Comparison of ENCODE assay signal across 8 mouse cellular contexts in genomic region chr1:153899731-153900380, GRCm38 (mm10). TPM values are rescaled to one million over a fixed set of nuclear protein-coding genes. Genes with fewer than 3 reads are reported as not detected.
DNase-seq lines count a peak whose midpoint lies in the region; ATAC-seq lines count a peak whose summit lies in the region.

Glul (plus strand) TSS chr1:153899944.
Teddm2 (minus strand) TSS chr1:153900228.

- no peaks in the 10 kb centered on the region for H3K9me3 ChIP-seq in hindbrain, embryonic 13.5 days

- peak within 1 kb of the TSS; percentile 93 for H3K4me3 ChIP-seq in hindbrain, embryonic 13.5 days

- DNase-seq in NIH3T3 (ENCODE audit: low read depth) = peak; percentile 96
- DNase-seq in cerebellum, postnatal 10 days = peak; percentile 99
- DNase-seq in frontal cortex, postnatal 14 days (ENCODE audit: low spot score in 2 of 2) = peak; percentile 91 to 93
- DNase-seq in layer of hippocampus, postnatal 25 days (ENCODE audit: extremely low spot score in 1 of 2, low spot score in 1 of 2) = peak; percentile 81 to 84
- peak; percentile 98 for DNase-seq in lung, postnatal 25 days (ENCODE audit: low spot score)
- DNase-seq in retina, embryonic 14.5 days (ENCODE audit: low spot score) = peak; percentile 99
- peak; percentile 95 for DNase-seq in thymus, postnatal 4 days

- ATAC-seq in hindbrain, embryonic 13.5 days (ENCODE audit: low FRiP score) = peak; percentile 96

- peaks cover 40% of the 10 kb centered on the region for H3K4me1 ChIP-seq in hindbrain, embryonic 13.5 days (replicated peaks)

- peak within 1 kb of the TSS; percentile 98 for H3K27ac ChIP-seq in hindbrain, embryonic 13.5 days

- WGBS in hindbrain, embryonic 13.5 days = under 1% methylated on average over 51 of the region's 51 CpGs

- peak within 1 kb of the TSS; percentile 96 for H3K9ac ChIP-seq in hindbrain, embryonic 13.5 days

- peak within 1 kb of the TSS; percentile 83 for H3K4me2 ChIP-seq in hindbrain, embryonic 13.5 days

- peaks cover 22% of the 10 kb centered on the region for H3K36me3 ChIP-seq in hindbrain, embryonic 13.5 days

- H3K27me3 ChIP-seq in hindbrain, embryonic 13.5 days = 0 out of 2 replicates have a peak, but pooled peaks cover 4% of the 10 kb centered on the region

RNA-seq across cellular contexts. Expression of gene Glul, which starts in this region (rescaled TPM):
- 150 and 164 TPM in 2 replicates for polyA plus RNA-seq in hindbrain, embryonic 13.5 days (2015; fragmentation: Nextera tagmentation; extraction: Ambion mirVana)
- 1,000 to 10,000 TPM; 1,489 to 1,771 TPM for total RNA-seq in layer of hippocampus, postnatal 25 days (2021)

RNA-seq across cellular contexts. Expression of gene Teddm2, which starts in this region (rescaled TPM):
- polyA plus RNA-seq in hindbrain, embryonic 13.5 days (2015; fragmentation: Nextera tagmentation; extraction: Ambion mirVana) = 0.96 and 1.3 TPM in 2 replicates
- 1 to 10 TPM; 1.6 to 1.7 TPM for total RNA-seq in layer of hippocampus, postnatal 25 days (2021)

Comparison
In these comparisons a context has a peak if more than half of its experiments do, and no peak if none do; other contexts are left out.
1. Peak in every context shown above with its lines: DNase-seq, ATAC-seq, H3K4me3 ChIP-seq and H3K27ac ChIP-seq.